Mouse (Mus musculus): ENCODE measurements around the gene Fam149b. TPM values are rescaled to one million over a fixed set of nuclear protein-coding genes. Genes with fewer than 3 reads are reported as not detected.

Fam149b gene
- total RNA-seq, 2 experiments from 2014 or later: 50.8 to 53.1 TPM

DNA sequence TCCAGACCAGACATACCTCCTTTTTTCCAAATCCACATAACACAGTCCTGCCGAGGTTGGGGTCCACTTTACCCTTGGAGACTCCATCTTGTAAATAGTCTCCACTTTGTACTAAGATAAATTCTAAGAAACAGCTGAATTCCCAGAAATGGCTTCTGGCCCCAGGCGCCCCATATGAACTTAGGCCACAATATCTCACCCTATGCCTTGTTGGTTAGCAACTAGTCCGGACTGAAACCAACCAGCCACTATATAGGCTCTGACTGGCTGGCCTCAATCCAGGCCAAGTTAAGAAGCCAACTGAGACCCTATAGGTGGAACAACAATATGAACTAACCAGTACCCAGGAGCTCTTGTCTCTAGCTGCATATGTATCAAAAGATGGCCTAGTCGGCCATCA is 44.4 kb downstream of the Fam149b start:
- DNase-seq: no peak

DNA sequence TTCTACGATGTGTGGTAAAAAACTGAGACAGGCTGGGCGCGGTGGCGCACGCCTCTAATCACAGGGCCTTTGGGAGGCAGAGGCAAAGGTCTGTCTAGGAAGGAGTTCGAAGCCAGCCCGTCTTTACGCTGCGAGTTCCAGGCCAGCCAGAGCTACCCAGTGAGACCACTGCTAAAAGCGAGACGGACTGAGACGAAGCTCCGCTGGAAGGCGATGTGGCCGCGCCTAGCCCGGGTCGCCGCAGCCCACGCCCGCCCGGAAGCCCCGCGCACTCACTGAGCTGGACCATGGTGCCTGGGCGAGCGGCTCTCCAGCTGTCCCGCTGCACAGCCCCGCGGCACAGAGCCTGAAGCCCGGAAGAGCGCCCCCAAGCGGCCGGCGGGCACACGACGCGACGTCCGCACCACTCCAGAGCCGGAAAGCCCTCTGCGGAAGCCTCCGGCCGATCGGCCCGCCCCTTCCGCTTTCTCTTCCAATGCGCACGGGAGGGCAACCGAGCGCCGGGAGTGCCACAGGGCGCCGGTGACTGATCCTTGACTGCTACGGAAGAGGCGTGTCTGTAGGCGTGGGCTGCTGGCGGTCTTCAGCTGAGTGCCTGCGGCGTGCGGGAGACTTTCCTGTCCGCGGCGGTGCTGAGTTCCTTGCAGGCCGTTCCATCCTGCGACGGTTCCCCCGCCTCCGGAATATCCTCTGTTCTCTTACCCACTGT is 45.4 kb downstream of the Fam149b start, which contains the start of gene Mrps16:
Gene Mrps16 (minus strand): TSS at position 430 of the 709 bp plus-strand sequence.
- peak; percentile 93 for DNase-seq

DNA sequence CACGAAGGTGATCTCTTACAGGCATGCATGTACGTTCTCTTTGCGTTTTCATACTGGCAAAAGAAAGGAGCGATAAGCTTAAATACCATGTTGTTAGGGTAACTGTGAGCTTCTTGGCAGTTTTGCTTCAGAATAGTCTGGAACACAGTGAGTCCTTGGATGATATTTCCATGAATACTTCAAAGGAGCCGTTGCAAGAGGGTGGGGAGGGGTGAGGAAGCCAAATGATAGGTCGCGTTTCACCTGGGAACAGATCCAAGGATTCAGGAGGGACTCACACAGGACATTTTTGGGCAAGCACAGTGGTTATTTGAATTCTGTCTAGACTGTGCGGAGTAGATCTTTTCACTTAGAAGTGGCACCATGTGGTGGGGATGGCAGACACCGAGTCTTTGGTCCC is 49.3 kb downstream of the Fam149b start:
- DNase-seq: no peak

DNA sequence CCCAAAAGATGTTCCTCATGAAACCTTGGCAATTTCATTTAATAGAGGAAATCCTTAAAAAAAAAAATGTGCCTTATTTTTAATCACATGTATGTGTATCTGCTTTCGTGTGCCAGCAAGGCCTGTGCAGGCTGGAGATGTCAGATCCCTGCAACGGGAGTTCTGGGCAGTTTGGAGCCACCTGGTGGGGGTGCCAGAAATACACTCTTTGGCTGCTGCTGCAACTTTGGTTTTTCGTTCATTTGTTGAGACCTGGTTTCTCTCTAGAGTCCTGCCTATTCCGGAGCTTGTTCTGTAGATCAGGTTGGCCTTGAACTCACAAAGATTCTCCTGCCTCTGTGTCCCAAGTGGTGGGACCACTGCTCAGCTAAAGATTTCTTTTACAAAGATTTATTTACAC is 50.9 kb downstream of the Fam149b start:
- DNase-seq: no peak

DNA sequence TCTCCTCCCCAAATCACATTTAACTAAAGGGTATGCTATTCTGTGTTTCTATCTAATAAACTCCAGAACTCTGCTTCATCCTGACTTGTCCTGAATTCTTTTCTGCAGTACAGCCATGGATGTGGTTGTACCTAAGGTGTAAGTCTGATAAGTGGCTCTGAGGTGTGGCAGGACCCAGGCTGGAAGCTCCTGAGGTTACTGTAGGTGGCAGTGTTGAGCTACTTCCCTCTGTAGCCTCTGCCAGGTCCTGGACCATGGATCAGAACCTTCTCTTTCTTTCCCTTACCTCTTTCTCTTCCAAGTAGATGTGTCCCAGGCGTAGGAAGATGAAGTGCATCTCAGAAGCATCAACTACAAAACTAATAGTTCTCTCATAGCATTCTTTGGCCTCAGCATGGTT is 52.1 kb downstream of the Fam149b start:
- no peak for DNase-seq

DNA sequence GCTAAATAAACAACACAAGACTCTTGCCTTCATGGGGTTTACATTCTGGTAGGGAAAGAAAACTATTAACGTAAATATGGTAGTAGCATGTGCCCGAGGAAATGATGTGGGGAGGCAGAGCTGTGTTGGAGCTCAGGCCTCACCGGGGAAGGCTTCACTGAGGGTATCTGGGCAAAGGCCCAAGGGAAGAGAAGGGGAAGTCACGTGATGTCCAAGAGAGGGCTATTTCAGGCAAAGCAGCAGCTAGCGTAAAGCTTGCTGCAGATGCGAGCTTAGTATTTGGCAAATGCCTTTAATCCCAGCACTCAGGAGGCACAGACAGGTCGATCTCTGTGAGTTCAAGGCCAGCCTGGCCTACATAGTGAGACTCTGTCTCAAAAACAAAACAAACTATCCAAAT is 74.3 kb downstream of the Fam149b start:
- no peak for DNase-seq

DNA sequence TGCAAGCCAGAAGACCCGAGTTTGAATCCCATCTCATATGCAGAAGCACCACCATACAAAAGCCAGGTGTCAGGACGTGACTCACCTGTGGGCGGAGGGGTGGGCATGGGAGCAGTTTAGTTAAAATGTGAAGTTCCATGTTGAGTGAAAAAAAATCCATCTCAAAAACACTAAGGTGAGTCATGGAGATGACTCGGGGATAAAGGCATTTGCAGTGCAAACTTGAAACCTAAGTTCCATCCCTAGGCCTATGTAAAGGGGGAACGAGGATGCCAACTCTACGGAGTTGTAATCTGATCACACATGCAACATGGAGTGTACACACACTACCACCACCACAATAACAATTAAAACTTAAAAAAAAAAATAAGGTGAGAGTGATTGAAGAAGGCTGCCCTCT is 75.1 kb downstream of the Fam149b start:
- no peak for DNase-seq

DNA sequence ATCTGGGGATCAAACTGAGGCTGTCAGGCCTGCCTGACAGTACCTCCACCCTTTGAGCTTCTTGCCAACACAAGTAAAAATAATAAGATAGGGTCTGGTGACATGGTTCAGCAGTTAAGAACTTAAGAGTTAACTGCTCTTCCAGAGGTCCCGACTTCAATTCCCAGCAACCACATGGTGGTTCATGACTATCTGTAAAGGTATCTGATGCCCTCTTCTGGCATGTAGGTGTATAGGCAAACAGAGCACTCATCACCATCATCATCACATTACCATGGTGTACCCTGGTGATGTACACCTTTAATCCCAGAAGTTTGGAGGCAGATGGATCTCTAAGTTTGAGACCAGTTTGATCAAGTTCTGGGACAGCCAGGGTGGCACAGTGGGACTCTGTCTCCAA is 80.6 kb downstream of the Fam149b start:
- DNase-seq: no peak

DNA sequence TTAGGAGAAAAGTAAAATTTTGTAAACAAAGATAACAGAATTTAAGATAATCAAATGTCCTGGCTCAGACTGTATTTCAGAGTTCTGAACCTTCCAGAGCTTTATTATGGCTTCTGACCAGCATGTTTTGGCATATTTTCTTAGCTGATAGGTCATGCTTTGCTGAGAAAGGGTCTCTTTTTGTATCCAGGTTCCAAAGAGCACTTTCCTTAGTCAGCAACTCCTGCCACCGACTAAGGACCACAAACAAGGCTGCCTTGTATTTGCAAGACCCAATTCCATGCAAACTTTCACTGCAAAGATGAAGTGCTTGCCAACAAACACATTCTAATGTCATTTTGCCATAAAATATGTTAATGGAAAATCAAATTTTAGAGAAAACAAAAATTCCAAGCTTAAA is 81.9 kb downstream of the Fam149b start:
- no peak for DNase-seq

DNA sequence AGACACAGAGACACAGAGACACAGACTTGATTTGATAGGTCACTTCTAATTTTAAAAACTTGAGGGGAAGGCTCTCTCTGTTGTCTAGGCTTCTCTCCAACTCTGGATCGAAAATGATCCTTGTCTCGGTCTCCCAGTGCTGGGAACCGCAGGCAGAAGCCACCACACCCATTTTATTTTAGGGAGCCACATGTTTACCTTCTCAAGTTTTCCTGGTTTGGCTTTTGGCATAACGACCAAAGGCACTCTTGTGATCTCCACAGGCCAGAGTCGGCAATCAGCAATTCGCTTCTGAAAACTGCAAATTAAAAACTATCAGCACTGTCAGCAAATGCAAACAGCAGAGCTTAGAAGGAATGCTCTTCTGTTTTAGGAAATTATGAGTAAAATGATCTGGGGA is 83.8 kb downstream of the Fam149b start:
- DNase-seq: no peak

DNA sequence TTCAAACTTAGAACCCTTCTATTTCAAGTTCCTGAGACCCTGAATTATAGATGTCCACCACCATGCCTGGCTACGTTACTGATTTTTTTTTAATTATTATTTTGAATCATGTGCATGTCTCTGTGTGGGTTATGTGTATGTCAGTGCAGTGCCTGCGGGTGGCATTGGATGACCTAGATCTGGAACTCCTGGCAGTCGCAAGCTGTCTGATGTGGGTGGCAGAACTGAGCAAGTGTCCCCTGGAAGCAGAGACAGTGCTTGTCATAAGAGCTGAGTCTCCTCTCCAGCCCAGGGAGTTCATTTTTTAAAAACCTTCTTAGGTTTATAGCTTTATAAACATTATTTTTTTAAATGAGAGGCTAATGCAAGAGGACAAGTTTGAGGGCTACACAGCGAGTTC is 84.5 kb downstream of the Fam149b start:
- no peak for DNase-seq

Other genes with a start within 250 kb of the Fam149b start
- 1 to 10 TPM; 6.0 to 6.2 TPM for gene Saysd1, start 209.6 kb upstream of the Fam149b start, total RNA-seq (2021)
- gene Kcnk5, start 166.4 kb upstream of the Fam149b start, total RNA-seq (2021): under 1 TPM; 0.25 to 0.38 TPM
- not detected for gene Kcnk16, start 79.0 kb upstream of the Fam149b start, total RNA-seq (2021)
- gene Nudt13, start 53.5 kb upstream of the Fam149b start, total RNA-seq (2021): 10 to 100 TPM; 21.7 to 22.9 TPM
- gene Ecd, start within 50 bp of the Fam149b start, total RNA-seq (2021): 10 to 100 TPM; 34.9 to 35.5 TPM
- gene Dnajc9, start 40.7 kb downstream of the Fam149b start, total RNA-seq (2021): 10 to 100 TPM; 24.8 to 25.0 TPM
- 10 to 100 TPM; 34.0 to 37.4 TPM for gene Mrps16, start 45.5 kb downstream of the Fam149b start, total RNA-seq (2021)
- gene Cfap70, start 104.1 kb downstream of the Fam149b start, total RNA-seq (2021): 1 to 10 TPM in 1 of 2 experiments, under 1 TPM in 1; 0.75 to 2.4 TPM
- gene Anxa7, start 132.0 kb downstream of the Fam149b start, total RNA-seq (2021): 10 to 100 TPM; 68.0 to 69.7 TPM
- 1 to 10 TPM; 1.3 to 1.5 TPM for gene Mss51, start 148.7 kb downstream of the Fam149b start, total RNA-seq (2021)
- 100 to 1,000 TPM; 306 to 322 TPM for gene Ppp3cb, start 198.4 kb downstream of the Fam149b start, total RNA-seq (2021)